Mouse (Mus musculus) kidney, postnatal 0 days (tissue): ENCODE measurements around the gene Olfr46. TPM values are rescaled to one million over a fixed set of nuclear protein-coding genes. Genes with fewer than 3 reads are reported as not detected.
"Not testable (repeated sequence)": the region's sequence is repeated elsewhere in the genome, so short reads cannot be mapped to it uniquely, and the experiment has no call there.

Experiments
- ATAC-seq: fragments of 200-750 bp; cut with Nextera tagmentation; replicated peaks from 2 replicates; pipeline ENCODE4 v1.8.0; 2017; ENCODE audit warnings: low read depth, moderate number of reproducible peaks, moderate TSS enrichment, moderate library complexity; ENCODE audit not compliant: low FRiP score
- DNase-seq: peaks from one replicate; pipeline ENCODE4 v3.0.0-alpha.2; 2016; ENCODE audit warnings: low spot score
- H3K27ac ChIP-seq: fragments of 300-500 bp; sonication (generic); 2 replicates; pipeline ENCODE4 v1.5.1; 2014; ENCODE audit warnings: mild to moderate bottlenecking
- H3K27me3 ChIP-seq: fragments of 300-500 bp; sonication (generic); 2 replicates; pipeline ENCODE4 v1.6.1; 2014; ENCODE audit warnings: low read length, mixed read lengths; ENCODE audit not compliant: insufficient read depth
- H3K36me3 ChIP-seq: fragments of 300-500 bp; sonication (generic); 2 replicates; pipeline ENCODE4 v1.6.1; 2014; ENCODE audit warnings: low read length, mixed read lengths; ENCODE audit not compliant: insufficient read depth
- H3K4me1 ChIP-seq: fragments of 300-500 bp; sonication (generic); replicated peaks from 2 replicates; pipeline ENCODE4 v1.6.1; 2014; ENCODE audit warnings: antibody characterized with exemption, low read length, mixed read lengths; ENCODE audit not compliant: insufficient read depth
- H3K4me2 ChIP-seq: fragments of 300-500 bp; sonication (generic); 2 replicates; pipeline ENCODE4 v1.6.1; 2014; ENCODE audit warnings: mild to moderate bottlenecking, low read length, moderate library complexity, mixed read lengths
- H3K4me3 ChIP-seq: fragments of 300-500 bp; sonication (generic); replicated peaks from 2 replicates; pipeline ENCODE4 v1.5.1; 2014; ENCODE audit warnings: low read depth, low read length
- H3K9ac ChIP-seq: fragments of 300-500 bp; sonication (generic); 2 replicates; pipeline ENCODE4 v1.6.1; 2014; ENCODE audit warnings: low read depth, low read length
- H3K9me3 ChIP-seq: fragments of 300-500 bp; sonication (generic); replicated peaks from 2 replicates; pipeline ENCODE4 v1.6.1; 2016; ENCODE audit warnings: low read length, inconsistent platforms, mixed read lengths
- CTCF ChIP-seq: IDR thresholded peaks from 2 replicates; pipeline ENCODE4 v1.5.1; 2016; ENCODE audit warnings: antibody characterized with exemption, low read depth, mild to moderate bottlenecking, moderate library complexity
- WGBS: fragments of 180-500 bp; shearing (Covaris S2); extraction: QIAGEN DNeasy Blood & Tissue Kit; methylation state at CpG from one replicate; pipeline ENCODE4 v1.1.7; 2014; 5-methylcytosine and 5-hydroxymethylcytosine counted together
- polyA plus RNA-seq: library from polyadenylated mRNA; unstranded; fragments of >200 nt; fragmentation: Nextera tagmentation; extraction: Ambion mirVana; gene quantifications from 2 replicates; pipeline ENCODE4 v1.2.1, GENCODE M21; 2015

Olfr46 gene
- 0.01 TPM in 1 of 2 replicates, not detected in the other for polyA plus RNA-seq

GRCm38 (mm10) chr7:140600969-140601368 is at the start of gene Olfr46:
TSS of gene Olfr46 (plus strand) at chr7:140601269.
- not testable (repeated sequence) for H3K27me3 ChIP-seq, ATAC-seq, DNase-seq, H3K9ac ChIP-seq, H3K4me3 ChIP-seq, H3K9me3 ChIP-seq, H3K4me2 ChIP-seq, H3K27ac ChIP-seq, H3K36me3 ChIP-seq, H3K4me1 ChIP-seq
- 72% methylated on average over 2 of the region's 2 CpGs for WGBS

- Histone ChIP-seq H3K4me3 (no peak within 1 kb of the TSS), H3K27ac (no peak within 1 kb of the TSS), H3K9ac (no peak within 1 kb of the TSS), H3K4me2 (no peak within 1 kb of the TSS), H3K27me3 (no peaks in the 10 kb centered on the region), H3K36me3 (no peaks in the 10 kb centered on the region), H3K4me1 (no peaks in the 10 kb centered on the region), H3K9me3 (no peaks in the 10 kb centered on the region)
- no peak for TF ChIP-seq CTCF
- DNase-seq (no peak), ATAC-seq (no peak)
- WGBS: 52% methylated on average over 3 of the region's 3 CpGs
Observed at GRCm38 (mm10) chr7:140567586-140567985, 33.5 kb upstream of the Olfr46 start, which contains the start of gene Olfr538. TSS of gene Olfr538 (plus strand) at chr7:140567886.

- WGBS: 87% methylated on average over 3 of the region's 3 CpGs
- not testable (repeated sequence) for H3K4me3 ChIP-seq, H3K4me2 ChIP-seq, ATAC-seq, H3K27me3 ChIP-seq, H3K9me3 ChIP-seq, H3K9ac ChIP-seq, H3K4me1 ChIP-seq, H3K36me3 ChIP-seq, DNase-seq, H3K27ac ChIP-seq
Observed at GRCm38 (mm10) chr7:140628670-140629069, 27.6 kb downstream of the Olfr46 start, which contains the start of gene Olfr61. TSS of gene Olfr61 (plus strand) at chr7:140628970.

GRCm38 (mm10) chr7:140630559-140630958 is 29.5 kb downstream of the Olfr46 start:
- Histone ChIP-seq H3K4me1 (no peaks in the 10 kb centered on the region), H3K36me3 (no peaks in the 10 kb centered on the region), H3K27me3 (no peaks in the 10 kb centered on the region), H3K27ac (no peak overlapping the region), H3K4me2 (no peak overlapping the region), H3K9ac (no peak overlapping the region), H3K9me3 (no peaks in the 10 kb centered on the region), H3K4me3 (no peak overlapping the region)
- DNase-seq (no peak), ATAC-seq (no peak)
- WGBS: 73% methylated on average over 1 of the region's 1 CpGs
- no peak for TF ChIP-seq CTCF

- no peak for DNase-seq
- Histone ChIP-seq H3K27ac (no peak within 1 kb of the TSS), H3K4me3 (no peak within 1 kb of the TSS), H3K36me3 (no peaks in the 10 kb centered on the region), H3K27me3 (no peaks in the 10 kb centered on the region), H3K4me1 (no peaks in the 10 kb centered on the region), H3K9ac (no peak within 1 kb of the TSS), H3K4me2 (no peak within 1 kb of the TSS), H3K9me3 (no peaks in the 10 kb centered on the region)
- no peak for TF ChIP-seq CTCF
- WGBS: 90% methylated on average over 1 of the region's 1 CpGs
- ATAC-seq: no peak
Observed at GRCm38 (mm10) chr7:140646152-140646551, 45.1 kb downstream of the Olfr46 start, which contains the start of gene Olfr53. TSS of gene Olfr53 (plus strand) at chr7:140646452.

GRCm38 (mm10) chr7:140659630-140660029 is 58.6 kb downstream of the Olfr46 start, which contains the start of gene Olfr539:
TSS of gene Olfr539 (plus strand) at chr7:140659930.
- no peaks in the 10 kb centered on the region for H3K27me3 ChIP-seq
- H3K9me3 ChIP-seq: no peaks in the 10 kb centered on the region
- H3K36me3 ChIP-seq: no peaks in the 10 kb centered on the region
- 72% methylated on average over 4 of the region's 4 CpGs for WGBS
- no peak within 1 kb of the TSS for H3K4me2 ChIP-seq
- no peak within 1 kb of the TSS for H3K9ac ChIP-seq
- TF ChIP-seq CTCF: no peak
- ATAC-seq (no peak), DNase-seq (no peak)
- no peak within 1 kb of the TSS for H3K27ac ChIP-seq
- no peaks in the 10 kb centered on the region for H3K4me1 ChIP-seq
- no peak within 1 kb of the TSS for H3K4me3 ChIP-seq

Other genes starting within 250 kb of the Olfr46 start
- not detected in 2 replicates for gene Olfr60, start 239.6 kb upstream of the Olfr46 start, polyA plus RNA-seq
- gene Olfr530, start 224.9 kb upstream of the Olfr46 start, polyA plus RNA-seq: not detected in 2 replicates
- not detected in 2 replicates for gene Olfr531, start 198.4 kb upstream of the Olfr46 start, polyA plus RNA-seq
- not detected in 2 replicates for gene Olfr532, start 179.6 kb upstream of the Olfr46 start, polyA plus RNA-seq
- gene Olfr533, start 137.9 kb upstream of the Olfr46 start, polyA plus RNA-seq: not detected in 2 replicates
- not detected in 2 replicates for gene Olfr535, start 117.1 kb upstream of the Olfr46 start, polyA plus RNA-seq
- gene Olfr536, start 93.9 kb upstream of the Olfr46 start, polyA plus RNA-seq: not detected in 2 replicates
- not detected in 2 replicates for gene Olfr538, start 33.4 kb upstream of the Olfr46 start, polyA plus RNA-seq
- gene Olfr61, start 27.7 kb downstream of the Olfr46 start, polyA plus RNA-seq: not detected in 2 replicates
- gene Olfr53, start 45.2 kb downstream of the Olfr46 start, polyA plus RNA-seq: not detected in 2 replicates
- not detected in 2 replicates for gene Olfr539, start 58.7 kb downstream of the Olfr46 start, polyA plus RNA-seq
- not detected in 2 replicates for gene Olfr45, start 80.7 kb downstream of the Olfr46 start, polyA plus RNA-seq
- gene Olfr541, start 96.0 kb downstream of the Olfr46 start, polyA plus RNA-seq: not detected in 2 replicates
- 4.4 and 6.2 TPM in 2 replicates for gene Cyp2e1, start 162.5 kb downstream of the Olfr46 start, polyA plus RNA-seq
- not detected in 2 replicates for gene Syce1, start 186.6 kb downstream of the Olfr46 start, polyA plus RNA-seq
- gene Zfp941, start 220.9 kb downstream of the Olfr46 start, polyA plus RNA-seq: 1.2 and 1.3 TPM in 2 replicates
- 0.61 and 1.1 TPM in 2 replicates for gene Urah, start 233.7 kb downstream of the Olfr46 start, polyA plus RNA-seq
- not detected in 2 replicates for gene Scgb1c1, start 244.3 kb downstream of the Olfr46 start, polyA plus RNA-seq
- gene Odf3, start 246.5 kb downstream of the Olfr46 start, polyA plus RNA-seq: not detected in 2 replicates